Mouse (Mus musculus): ENCODE results near the gene Sox5.

The Sox5 gene

DNA sequence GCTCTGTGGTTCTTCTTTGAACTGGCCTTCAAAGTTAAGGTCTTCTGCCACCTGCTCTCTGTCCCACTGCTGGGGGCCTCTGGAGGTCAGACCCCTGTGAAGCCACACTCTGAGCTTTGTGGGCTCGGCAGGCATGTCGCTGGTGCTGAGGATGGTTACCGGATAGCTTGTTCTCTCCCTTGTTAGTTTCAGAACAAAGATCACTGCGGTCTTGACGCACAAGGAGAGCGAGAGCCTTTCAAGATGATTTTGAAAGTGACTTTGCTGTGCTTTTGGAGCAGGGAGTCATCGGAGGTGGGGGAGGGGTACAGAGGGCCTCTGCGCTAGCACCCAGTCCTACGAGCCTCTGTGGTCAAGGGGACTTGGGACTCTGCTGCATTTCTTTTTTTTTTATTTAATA, 240.5 kb downstream of the Sox5 start:
- in situ Hi-C loops (cut with MboI; ENCODE audit: low pct_unique_long_range_greater_than_20kb in 1 of 2, low sequenced_read_pairs in 2 of 2, unreplicated experiment in 1 of 2) = no loop called here

DNA sequence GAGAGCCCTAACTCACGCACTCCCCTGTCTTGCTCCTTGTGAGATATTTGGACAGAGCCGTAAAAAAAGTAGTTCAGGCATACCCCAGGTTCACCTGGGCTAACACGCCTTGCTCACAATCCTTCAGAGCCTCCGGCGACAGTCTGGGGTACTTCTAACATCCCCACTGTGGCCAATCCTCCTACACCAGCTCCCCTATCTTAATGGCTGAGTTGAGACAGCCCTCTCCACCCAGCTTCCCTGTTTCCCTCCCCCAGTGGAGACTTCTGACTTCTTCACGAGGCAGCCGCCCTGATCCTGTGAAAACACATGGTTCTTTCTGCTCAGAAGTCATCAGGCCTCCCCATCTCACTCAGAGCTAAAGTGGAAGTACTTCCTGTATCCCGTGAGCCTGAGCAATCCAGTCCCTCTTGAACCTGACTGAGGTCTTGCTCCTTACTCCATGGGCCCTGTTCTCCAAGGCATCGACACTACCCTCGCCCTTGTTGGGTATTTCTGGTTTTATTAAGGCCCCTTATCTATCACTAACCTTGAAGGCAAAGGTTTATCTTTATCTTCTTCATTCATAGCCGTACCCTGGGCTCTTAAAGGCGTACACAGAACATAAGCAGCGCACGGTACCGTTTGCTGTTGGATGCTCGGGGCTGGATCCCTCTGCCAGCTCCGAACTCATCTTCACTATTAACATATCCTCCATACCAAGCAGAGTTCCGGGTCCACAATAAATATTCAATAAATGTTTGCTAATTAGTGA, 242.2 kb downstream of the Sox5 start:
- in situ Hi-C loops (cut with MboI; ENCODE audit: low pct_unique_long_range_greater_than_20kb in 1 of 2, low sequenced_read_pairs in 2 of 2, unreplicated experiment in 1 of 2) = no loop called here

GRCm38 (mm10) chr6:144523479-144523878, 258.3 kb downstream of the Sox5 start:
- in situ Hi-C loops (cut with MboI; ENCODE audit: low pct_unique_long_range_greater_than_20kb in 1 of 2, low sequenced_read_pairs in 2 of 2, unreplicated experiment in 1 of 2) = no loop called here

DNA sequence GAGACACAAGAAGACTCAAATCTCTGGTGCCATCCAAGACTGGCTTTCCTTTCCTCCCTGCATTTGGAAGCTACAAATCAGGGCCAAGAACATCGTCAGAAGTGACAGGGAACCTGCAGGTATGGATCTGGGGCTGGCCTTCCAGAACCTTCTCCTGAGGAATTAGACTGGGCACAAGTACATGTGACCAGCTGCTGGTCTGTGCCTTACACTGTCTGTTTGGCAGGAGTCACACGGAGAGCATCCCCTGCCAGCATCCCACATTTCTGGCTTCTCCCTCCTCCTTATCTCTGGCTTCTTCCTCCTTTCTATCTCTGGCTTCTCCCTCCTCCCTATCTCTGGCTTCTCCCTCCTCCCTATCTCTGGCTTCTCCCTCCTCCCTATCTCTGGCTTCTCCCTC, 263.0 kb downstream of the Sox5 start:
- in situ Hi-C loops (cut with MboI; ENCODE audit: low pct_unique_long_range_greater_than_20kb in 1 of 2, low sequenced_read_pairs in 2 of 2, unreplicated experiment in 1 of 2) = no loop called here

DNA sequence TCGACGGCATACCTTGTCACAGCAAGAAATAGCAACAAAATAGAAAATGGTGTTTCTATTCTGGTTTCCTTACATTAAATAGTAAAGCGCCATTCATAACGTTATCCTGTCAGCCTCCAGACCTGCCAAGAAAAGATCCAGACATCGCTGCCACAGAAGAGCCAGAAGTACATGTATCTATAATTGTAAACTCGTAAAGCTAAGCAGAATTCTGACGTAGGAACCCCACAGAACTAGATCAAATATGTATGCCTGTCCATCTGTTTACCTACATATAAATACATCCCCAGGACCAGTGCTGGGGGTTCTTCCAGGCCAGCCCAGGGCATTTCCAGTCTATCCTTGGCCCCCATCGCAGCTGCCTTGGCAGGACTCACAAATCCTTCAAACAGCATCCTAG, 265.9 kb downstream of the Sox5 start:
- in situ Hi-C loops (cut with MboI; ENCODE audit: low pct_unique_long_range_greater_than_20kb in 1 of 2, low sequenced_read_pairs in 2 of 2, unreplicated experiment in 1 of 2) = no loop called here

- in situ Hi-C loops (cut with MboI; ENCODE audit: low pct_unique_long_range_greater_than_20kb in 1 of 2, low sequenced_read_pairs in 2 of 2, unreplicated experiment in 1 of 2) = no loop called here
Observed at GRCm38 (mm10) chr6:144513761-144514160, 268.0 kb downstream of the Sox5 start.

DNA sequence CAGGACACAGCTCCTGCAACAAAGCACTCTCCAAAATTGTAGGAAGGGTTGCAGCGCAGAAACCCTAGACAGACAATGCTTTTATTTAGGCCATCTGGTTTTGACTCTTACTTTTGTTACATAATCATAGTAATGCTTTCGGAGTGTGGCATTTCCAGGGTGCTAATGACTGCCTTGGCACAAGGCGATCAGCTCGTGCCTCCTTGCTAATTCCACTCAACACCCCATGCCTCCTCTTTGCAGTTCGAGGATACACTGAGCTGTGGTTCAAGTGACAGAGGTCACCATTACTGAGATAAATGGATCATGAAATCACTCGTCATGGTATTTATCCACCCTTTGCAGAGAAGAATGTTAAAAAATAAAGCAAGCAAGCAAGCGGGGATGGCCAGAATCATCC, 269.9 kb downstream of the Sox5 start:
- in situ Hi-C loops (cut with MboI; ENCODE audit: low pct_unique_long_range_greater_than_20kb in 1 of 2, low sequenced_read_pairs in 2 of 2, unreplicated experiment in 1 of 2) = no loop called here

GRCm38 (mm10) chr6:144510147-144510546, 271.6 kb downstream of the Sox5 start:
- in situ Hi-C loops (cut with MboI; ENCODE audit: low pct_unique_long_range_greater_than_20kb in 1 of 2, low sequenced_read_pairs in 2 of 2, unreplicated experiment in 1 of 2) = no loop called here

DNA sequence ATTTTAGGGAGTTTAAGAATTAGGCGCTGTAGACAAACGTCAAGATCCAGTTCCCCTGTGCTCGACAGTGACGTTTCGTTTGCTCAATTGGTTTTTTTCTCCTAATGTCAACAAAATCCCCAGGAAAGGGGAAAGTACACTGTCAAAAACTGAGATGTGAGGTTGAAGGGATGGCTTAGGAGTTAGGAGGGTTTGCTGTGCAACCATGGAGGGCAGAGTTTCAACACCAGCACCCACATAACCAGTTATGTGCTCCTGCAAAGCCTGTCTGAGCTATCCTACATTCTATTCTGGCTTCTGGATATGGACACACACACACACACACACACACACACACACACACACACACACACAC, 277.6 kb downstream of the Sox5 start:
- in situ Hi-C loops (cut with MboI; ENCODE audit: low pct_unique_long_range_greater_than_20kb in 1 of 2, low sequenced_read_pairs in 2 of 2, unreplicated experiment in 1 of 2) = no loop called here

DNA sequence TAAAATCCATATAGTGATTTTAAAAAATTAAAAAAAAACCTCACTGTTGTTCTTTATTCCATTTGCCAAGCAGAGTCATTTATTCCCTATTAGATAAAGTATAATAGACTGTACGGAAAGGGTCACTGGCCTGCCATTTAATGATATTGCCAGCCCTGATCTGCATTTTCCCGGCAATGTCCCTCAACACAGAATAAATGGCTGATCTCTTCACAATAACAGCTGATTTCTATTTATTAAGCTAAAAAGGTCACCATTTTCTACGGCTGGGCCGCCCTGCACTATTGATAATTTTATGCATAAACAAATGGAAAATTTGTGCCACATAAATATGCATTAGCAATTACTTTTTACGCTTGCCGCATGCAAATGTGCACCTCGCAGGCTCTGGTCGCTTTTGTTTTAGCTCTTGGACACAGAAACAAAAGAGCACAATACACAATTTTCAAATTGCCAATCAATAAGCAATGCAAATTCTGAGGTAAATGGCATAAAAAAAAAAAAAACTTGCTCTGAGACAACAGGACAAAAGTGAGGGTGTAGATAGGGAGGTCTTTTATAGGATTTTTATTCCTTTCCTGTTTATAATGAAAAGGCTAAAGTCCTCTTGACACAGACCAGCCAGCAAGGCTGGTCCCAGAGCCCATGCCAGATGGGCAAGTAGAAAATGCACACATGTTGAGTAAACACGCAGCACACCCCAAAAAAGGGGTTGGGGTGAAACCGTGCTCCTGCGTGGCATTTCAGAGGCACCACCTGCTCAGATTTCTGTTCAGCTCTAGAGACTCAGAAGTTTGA, 278.2 kb downstream of the Sox5 start:
- in situ Hi-C loops (cut with MboI; ENCODE audit: low pct_unique_long_range_greater_than_20kb in 1 of 2, low sequenced_read_pairs in 2 of 2, unreplicated experiment in 1 of 2) = no loop called here

GRCm38 (mm10) chr6:144501439-144501838, 280.3 kb downstream of the Sox5 start:
- in situ Hi-C loops (cut with MboI; ENCODE audit: low pct_unique_long_range_greater_than_20kb in 1 of 2, low sequenced_read_pairs in 2 of 2, unreplicated experiment in 1 of 2) = no loop called here

DNA sequence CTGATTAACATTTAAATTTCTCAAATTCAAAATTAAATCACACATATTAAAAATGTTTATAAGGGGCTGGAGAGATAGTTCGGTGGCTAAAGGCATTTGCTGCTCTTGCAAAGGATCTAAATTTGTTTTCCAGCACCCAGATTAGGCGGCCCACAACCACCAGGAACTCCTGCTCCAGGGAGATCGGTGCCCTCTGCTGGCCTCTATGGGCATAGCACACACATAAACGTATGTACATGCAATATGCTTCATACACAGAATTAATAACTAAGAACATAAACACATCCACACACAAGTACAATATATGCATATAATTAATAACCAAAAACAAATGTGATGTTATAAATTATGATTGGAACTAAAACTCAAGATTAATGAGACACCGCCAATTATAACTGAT, 283.6 kb downstream of the Sox5 start:
- in situ Hi-C loops (cut with MboI; ENCODE audit: low pct_unique_long_range_greater_than_20kb in 1 of 2, low sequenced_read_pairs in 2 of 2, unreplicated experiment in 1 of 2) = loop anchor here in 1 of 2 experiments (10.0 kb wide), 1 partner anchor 153 kb away; no protein-coding TSS in a partner anchor

DNA sequence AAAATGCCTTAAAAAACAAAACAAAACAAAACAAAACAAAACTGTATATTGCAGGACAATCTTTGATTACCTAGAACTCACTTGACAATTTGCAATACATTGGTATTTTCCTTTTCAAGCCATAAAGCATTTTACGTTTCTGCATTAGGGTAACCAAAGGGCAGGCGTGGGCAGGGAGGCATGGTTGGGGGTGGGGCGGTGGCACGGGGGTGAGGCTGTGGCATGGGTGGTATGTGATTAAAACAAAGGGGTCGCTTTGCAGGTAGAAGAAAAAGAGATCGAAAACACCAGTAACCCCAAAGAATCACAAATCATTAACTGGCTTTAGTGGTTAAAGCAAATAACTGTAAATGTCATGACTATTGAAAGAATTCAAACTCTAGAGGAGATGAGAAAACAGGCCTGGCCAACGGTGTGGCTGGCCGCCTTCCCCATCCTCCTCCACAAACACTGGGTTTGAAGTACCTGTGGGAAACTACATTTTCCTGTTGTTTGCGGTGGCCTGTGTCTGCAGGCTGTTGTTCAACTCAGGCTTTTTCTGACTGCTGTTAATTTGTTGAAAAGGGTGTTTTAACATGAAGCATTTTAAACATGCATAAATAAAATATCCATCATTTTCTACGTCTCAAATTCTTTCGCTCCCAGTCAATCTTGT, 289.9 kb downstream of the Sox5 start:
- in situ Hi-C loops (cut with MboI; ENCODE audit: low pct_unique_long_range_greater_than_20kb in 1 of 2, low sequenced_read_pairs in 2 of 2, unreplicated experiment in 1 of 2) = loop anchor here in 1 of 2 experiments (10.0 kb wide), 1 partner anchor 147 kb away; no protein-coding TSS in a partner anchor

- in situ Hi-C loops (cut with MboI; ENCODE audit: low pct_unique_long_range_greater_than_20kb in 1 of 2, low sequenced_read_pairs in 2 of 2, unreplicated experiment in 1 of 2) = loop anchor here in 1 of 2 experiments (10.0 kb wide), 1 partner anchor 146 kb away; no protein-coding TSS in a partner anchor
Observed at GRCm38 (mm10) chr6:144490896-144491295, 290.9 kb downstream of the Sox5 start.

GRCm38 (mm10) chr6:144485578-144485977, 296.2 kb downstream of the Sox5 start:
- in situ Hi-C loops (cut with MboI; ENCODE audit: low pct_unique_long_range_greater_than_20kb in 1 of 2, low sequenced_read_pairs in 2 of 2, unreplicated experiment in 1 of 2) = no loop called here

DNA sequence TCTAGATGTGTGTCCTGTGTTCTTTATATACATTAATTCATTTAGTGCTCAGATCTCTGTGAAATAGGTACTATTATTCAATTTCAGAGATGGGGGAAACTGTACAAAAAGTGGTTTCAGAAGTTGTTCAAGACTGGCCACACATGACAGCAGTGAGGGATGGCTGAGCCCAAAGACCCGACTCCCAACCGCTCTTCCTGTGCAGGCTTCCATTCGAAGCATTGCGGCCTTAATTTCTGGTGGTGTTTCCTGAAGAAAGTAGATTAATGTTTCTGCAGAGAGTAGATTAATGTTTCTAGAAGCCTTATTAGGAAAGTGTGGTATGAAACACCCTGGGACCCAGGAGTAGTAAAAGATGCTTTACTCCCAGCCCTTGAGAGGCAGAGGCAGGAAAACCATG, 298.6 kb downstream of the Sox5 start:
- in situ Hi-C loops (cut with MboI; ENCODE audit: low pct_unique_long_range_greater_than_20kb in 1 of 2, low sequenced_read_pairs in 2 of 2, unreplicated experiment in 1 of 2) = no loop called here

GRCm38 (mm10) chr6:144480648-144481528, 300.9 kb downstream of the Sox5 start:
- in situ Hi-C loops (cut with MboI; ENCODE audit: low pct_unique_long_range_greater_than_20kb in 1 of 2, low sequenced_read_pairs in 2 of 2, unreplicated experiment in 1 of 2) = no loop called here

DNA sequence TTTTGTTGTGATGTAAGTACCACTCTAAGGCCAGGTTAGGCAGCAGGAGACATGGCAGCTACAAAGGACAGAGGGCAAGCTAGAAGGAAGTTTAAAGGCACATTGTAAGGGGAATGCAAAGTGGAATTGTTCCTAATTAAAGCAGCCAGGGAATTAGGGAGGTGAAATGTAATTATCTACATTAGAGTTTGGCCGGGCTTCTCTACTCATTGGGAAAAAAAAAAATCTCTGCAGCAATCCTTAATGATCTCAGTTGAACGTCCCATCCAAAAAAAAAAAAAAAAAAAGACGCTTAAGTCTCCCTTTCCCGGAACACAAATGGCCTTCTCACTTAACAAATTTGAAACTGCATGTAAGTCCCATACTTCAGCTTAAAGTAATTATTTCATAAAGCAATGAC, 301.9 kb downstream of the Sox5 start:
- in situ Hi-C loops (cut with MboI; ENCODE audit: low pct_unique_long_range_greater_than_20kb in 1 of 2, low sequenced_read_pairs in 2 of 2, unreplicated experiment in 1 of 2) = no loop called here
